Mouse (Mus musculus) embryo, embryonic 11 days (tissue): ENCODE measurements around the gene Brix1.

Source experiments
- DNase-seq: peaks from one replicate; pipeline ENCODE4 v3.0.0-alpha.2; 2015

The Brix1 gene

DNA sequence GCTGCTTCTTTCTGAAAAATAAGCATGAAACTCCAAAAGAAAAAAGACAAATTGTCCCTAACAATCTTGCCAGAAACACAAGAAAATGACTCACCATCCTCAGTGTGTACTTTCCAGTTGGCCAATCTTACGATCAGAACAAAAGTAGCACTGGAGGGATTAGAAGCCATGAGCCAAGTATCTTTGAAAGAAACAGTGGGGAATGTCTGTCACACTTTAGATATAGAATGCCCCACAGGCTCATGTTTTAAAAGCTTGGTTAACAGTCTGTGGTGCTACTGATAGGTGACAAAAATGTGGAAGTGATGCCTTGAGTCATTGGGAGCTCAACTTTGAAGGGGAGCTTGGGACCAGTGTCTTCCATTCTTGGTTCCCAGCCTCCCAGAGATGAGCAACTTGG, 43.5 kb downstream of the Brix1 start:
- DNase-seq = no peak

DNA sequence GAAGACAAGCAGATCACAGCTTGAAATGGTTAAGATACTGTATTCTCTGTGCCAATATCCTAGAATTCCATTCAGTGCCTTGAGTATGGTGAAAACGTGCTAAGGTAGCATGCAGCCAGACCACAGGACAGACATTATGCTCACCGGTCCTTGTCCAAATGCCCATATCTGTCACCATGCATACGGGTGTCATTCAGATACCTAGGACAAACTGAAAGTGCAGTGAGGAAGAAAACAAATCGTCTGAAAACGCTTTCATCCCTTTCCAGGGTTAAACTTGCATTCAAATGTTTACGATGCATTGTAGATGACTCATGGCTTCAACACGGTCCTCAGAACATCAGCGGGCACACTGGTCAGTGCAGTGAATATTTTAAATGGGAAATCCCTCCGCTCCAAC, 44.3 kb downstream of the Brix1 start:
- DNase-seq = no peak

DNA sequence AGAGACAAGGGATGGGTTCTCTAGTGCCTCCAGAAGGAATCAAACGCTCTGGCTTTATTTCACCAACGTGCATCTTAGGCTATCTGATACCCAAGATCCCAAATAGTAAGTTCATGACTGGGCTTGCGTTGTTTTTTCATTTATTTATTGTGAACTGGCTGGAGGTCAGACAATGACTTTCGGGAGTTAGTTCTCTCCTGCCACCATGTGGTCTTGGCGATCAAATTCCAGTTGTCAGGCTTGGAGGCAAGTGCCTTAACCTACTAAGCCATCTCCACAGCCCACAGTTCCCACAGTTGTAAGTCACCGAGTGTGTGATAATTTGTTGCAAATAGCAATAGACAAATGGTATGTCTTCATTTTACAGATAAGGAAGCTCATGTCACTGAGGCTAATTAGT, 45.8 kb downstream of the Brix1 start:
- no peak for DNase-seq

DNA sequence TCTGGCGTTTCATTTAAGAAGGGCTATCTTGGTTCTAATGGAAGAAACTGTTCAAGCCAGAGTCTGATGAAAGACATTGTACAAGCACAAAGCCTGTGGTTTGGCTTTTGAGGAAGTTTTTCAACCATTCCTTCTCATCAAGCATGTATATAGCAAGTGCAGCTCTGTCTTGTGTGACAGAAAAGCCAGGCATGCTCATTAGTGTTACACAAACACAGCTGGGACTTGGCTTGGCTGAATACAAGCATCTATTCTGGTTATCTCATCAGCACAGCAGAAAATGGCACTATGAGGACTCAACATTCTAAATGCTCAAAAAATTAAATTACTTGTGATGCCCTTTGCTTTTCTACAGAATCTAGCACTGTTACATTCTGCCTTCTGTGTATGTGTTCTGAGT, 48.9 kb downstream of the Brix1 start:
- no peak for DNase-seq

DNA sequence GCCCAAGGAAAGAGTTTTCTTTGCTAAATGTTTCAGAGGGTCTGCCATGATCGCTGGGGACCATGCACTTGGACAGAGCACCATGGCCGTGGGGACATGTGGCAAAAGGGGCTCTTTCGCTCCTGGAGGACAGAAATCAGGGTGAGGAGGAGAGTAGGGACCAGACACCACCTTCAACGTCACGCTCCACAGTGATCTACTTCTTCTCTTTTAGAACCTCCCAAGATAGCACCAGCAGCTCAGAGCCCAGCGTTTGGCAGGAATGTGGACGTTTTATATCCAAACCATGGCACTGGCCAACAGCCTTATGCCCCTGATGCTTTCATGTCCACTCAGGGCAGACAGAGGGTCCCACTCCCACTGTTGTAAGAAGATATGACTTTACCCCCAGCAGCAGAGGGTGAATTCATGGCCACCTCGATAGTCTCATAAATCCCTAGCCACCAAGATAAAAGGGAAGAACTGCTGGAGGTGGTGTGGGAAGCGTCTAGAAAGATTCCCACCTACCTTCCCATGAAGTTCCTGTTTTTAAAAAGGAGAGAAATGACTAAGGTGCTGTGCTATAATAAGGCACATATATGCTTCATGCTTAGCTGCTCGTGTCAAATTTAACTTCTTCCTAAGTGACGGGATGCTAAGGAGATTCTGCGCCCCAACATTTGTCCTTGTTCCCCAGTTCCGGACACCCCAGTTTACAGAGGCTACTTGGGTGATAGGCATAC, 59.0 kb downstream of the Brix1 start:
- DNase-seq = no peak

DNA sequence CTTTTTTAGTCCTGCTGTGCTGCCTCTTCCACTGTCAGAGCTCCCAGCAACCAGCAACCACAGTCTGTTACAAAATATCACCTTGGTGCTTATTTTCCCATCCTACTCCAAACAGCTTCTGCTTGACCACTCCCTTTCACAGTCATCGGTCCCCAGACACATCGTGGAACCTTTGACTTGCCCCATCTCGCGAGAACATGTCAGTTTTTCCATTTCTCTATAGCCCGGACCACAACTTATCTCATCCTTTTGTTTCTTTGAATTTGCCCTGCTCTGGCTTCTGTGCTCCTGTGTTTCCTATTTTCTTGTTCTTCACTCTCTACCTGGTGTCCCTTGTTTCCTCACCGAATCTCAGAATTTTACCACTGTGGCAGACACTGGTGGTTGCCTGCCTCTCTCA, 59.6 kb downstream of the Brix1 start:
- DNase-seq = no peak
